Mouse (Mus musculus) left cerebral cortex, postnatal 36 days (tissue): ENCODE measurements around the gene Wdr34. TPM values are rescaled to one million over a fixed set of nuclear protein-coding genes. Genes with fewer than 3 reads are reported as not detected.

Source experiments
- DNase-seq, 2 experiments: peaks; one replicate each; pipeline ENCODE4 v3.0.0; 2021 to 2022; ENCODE audit warnings: low spot score in 2 of 2, mixed read lengths in 1 of 2
- intact Hi-C: fragments of 180-260 bp; cut with DNase I; formaldehyde crosslinking; loops from one replicate; pipeline ENCODE4 v1.15.1; 2025
- microRNA-seq: library from miRNA; unstranded; fragments of <30 nt; microRNA quantifications from one replicate; pipeline ENCODE4 v1.2.0, GENCODE M21; 2022
- total RNA-seq, 2 experiments: library from RNA; stranded (reverse); gene quantifications; 2 replicates each; pipeline ENCODE4 v1.2.3; 2021

The Wdr34 gene
- total RNA-seq, 2 experiments from 2014 or later, result 38.6 to 40.8 TPM

GRCm38 (mm10) chr2:30042445-30042844 lies 6.2 kb downstream of the Wdr34 start:
- intact Hi-C loops, result no loop called here

GRCm38 (mm10) chr2:30039687-30040086 lies 9.0 kb downstream of the Wdr34 start:
- intact Hi-C loops, result no loop called here

More at GRCm38 (mm10) chr2:30042445-30042844, 6.2 kb downstream of the Wdr34 start:
- DNase-seq, result peak; percentile 53 to 65

GRCm38 (mm10) chr2:30038370-30038769 lies 10.3 kb downstream of the Wdr34 start:
- intact Hi-C loops, result no loop called here

More at GRCm38 (mm10) chr2:30039687-30040086, 9.0 kb downstream of the Wdr34 start:
- no peak for DNase-seq

GRCm38 (mm10) chr2:30037762-30038161 lies 10.9 kb downstream of the Wdr34 start:
- intact Hi-C loops, result no loop called here
- DNase-seq, result no peak

More at GRCm38 (mm10) chr2:30038370-30038769, 10.3 kb downstream of the Wdr34 start:
- no peak for DNase-seq

- intact Hi-C loops, result no loop called here
- no peak for DNase-seq
These were observed 15.7 kb downstream of the Wdr34 start for GRCm38 (mm10) chr2:30032957-30033356.

- no peak for DNase-seq
- intact Hi-C loops, result no loop called here
These were observed 16.3 kb downstream of the Wdr34 start for GRCm38 (mm10) chr2:30032244-30032846.

- DNase-seq, result no peak
- intact Hi-C loops, result no loop called here
These were observed 21.7 kb downstream of the Wdr34 start for GRCm38 (mm10) chr2:30026997-30027396.

GRCm38 (mm10) chr2:30025454-30025853 lies 23.2 kb downstream of the Wdr34 start:
- DNase-seq, result no peak
- intact Hi-C loops, result no loop called here

GRCm38 (mm10) chr2:30014326-30014966 lies 34.2 kb downstream of the Wdr34 start:
- peak in 1 of 2 experiments; percentile 38 for DNase-seq
- intact Hi-C loops, result no loop called here

GRCm38 (mm10) chr2:30010840-30011281 lies 37.8 kb downstream of the Wdr34 start:
- intact Hi-C loops, result no loop called here
- DNase-seq, result no peak

GRCm38 (mm10) chr2:30009101-30009500 lies 39.6 kb downstream of the Wdr34 start:
- intact Hi-C loops, result no loop called here
- DNase-seq, result no peak

GRCm38 (mm10) chr2:29991962-29992361 lies 56.7 kb downstream of the Wdr34 start:
- intact Hi-C loops, result no loop called here
- DNase-seq, result no peak

Small RNA genes within 50 kb of the gene (microRNA-seq; reads per million reads assigned to microRNA genes)
- gene Mir6997, result not detected

Other genes starting within 250 kb of the Wdr34 start
- gene Slc27a4, start 246.2 kb downstream of the Wdr34 start, total RNA-seq, result 10 to 100 TPM; 75.9 to 81.6 TPM
- gene Urm1, start 228.8 kb downstream of the Wdr34 start, total RNA-seq, result 10 to 100 TPM; 57.0 to 63.4 TPM
- gene Cercam, start 179.7 kb downstream of the Wdr34 start, total RNA-seq, result 1 to 10 TPM; 5.8 to 10.0 TPM
- gene Odf2, start 159.7 kb downstream of the Wdr34 start, total RNA-seq, result 100 to 1,000 TPM in 1 of 2 experiments, 10 to 100 TPM in 1; 71.9 to 116 TPM
- 10 to 100 TPM; 42.7 to 49.0 TPM for gene Gle1, start 113.5 kb downstream of the Wdr34 start, total RNA-seq
- 100 to 1,000 TPM; 880 to 891 TPM for gene Sptan1, start 83.3 kb downstream of the Wdr34 start, total RNA-seq
- 100 to 1,000 TPM; 180 to 185 TPM for gene Set, start 8.5 kb upstream of the Wdr34 start, total RNA-seq
- 1 to 10 TPM; 1.1 to 2.9 TPM for gene Pkn3, start 28.8 kb upstream of the Wdr34 start, total RNA-seq
- 1 to 10 TPM; 7.2 to 8.6 TPM for gene Zdhhc12, start 44.8 kb upstream of the Wdr34 start, total RNA-seq
- 100 to 1,000 TPM; 154 to 161 TPM for gene Zer1, start 75.7 kb upstream of the Wdr34 start, total RNA-seq
- 10 to 100 TPM; 48.0 to 63.9 TPM for gene Tbc1d13, start 84.9 kb upstream of the Wdr34 start, total RNA-seq
- 10 to 100 TPM; 19.3 to 25.0 TPM for gene Endog, start 122.6 kb upstream of the Wdr34 start, total RNA-seq
- 10 to 100 TPM; 36.8 to 37.4 TPM for gene Spout1, start 129.6 kb upstream of the Wdr34 start, total RNA-seq
- 10 to 100 TPM; 14.2 to 15.4 TPM for gene Kyat1, start 157.0 kb upstream of the Wdr34 start, total RNA-seq
- 10 to 100 TPM; 59.6 to 62.3 TPM for gene Lrrc8a, start 188.8 kb upstream of the Wdr34 start, total RNA-seq
- 10 to 100 TPM in 1 of 2 experiments, 1 to 10 TPM in 1; 7.8 to 13.6 TPM for gene Gm28035, start 191.7 kb upstream of the Wdr34 start, total RNA-seq
- 10 to 100 TPM; 13.8 to 26.5 TPM for gene Phyhd1, start 217.3 kb upstream of the Wdr34 start, total RNA-seq
- not detected for gene Gm28038, start 232.2 kb upstream of the Wdr34 start, total RNA-seq
- 10 to 100 TPM; 22.3 to 28.8 TPM for gene Dolk, start 237.5 kb upstream of the Wdr34 start, total RNA-seq
- gene Nup188, start 237.5 kb upstream of the Wdr34 start, total RNA-seq, result 10 to 100 TPM; 17.7 to 26.0 TPM